Mouse (Mus musculus): ENCODE results near the gene Armh3. TPM values are rescaled to one million over a fixed set of nuclear protein-coding genes. Genes with fewer than 3 reads are reported as not detected.

The Armh3 gene
- polyA plus RNA-seq, 1 experiment = 12.3 TPM

DNA sequence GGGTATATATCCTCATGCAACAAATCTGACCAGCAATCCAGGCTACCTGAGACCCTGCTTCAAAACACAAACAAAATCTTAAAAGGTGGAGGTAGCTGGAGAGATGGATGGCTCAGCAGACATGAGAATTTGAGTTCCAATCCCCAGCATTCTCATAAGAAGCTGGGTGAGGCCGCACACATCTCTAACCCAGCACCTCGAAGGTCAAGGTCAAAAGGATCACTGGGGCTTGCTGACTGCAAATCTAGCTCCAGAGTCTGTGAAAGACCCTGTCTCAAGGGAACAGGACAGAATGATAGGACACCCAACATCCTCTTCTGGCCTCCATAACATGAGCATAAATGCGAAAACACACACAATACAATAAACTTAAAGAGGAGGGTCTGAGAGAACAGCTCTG, 7.1 kb downstream of the Armh3 start:
- DNase-seq (ENCODE audit: low read depth) = no peak

DNA sequence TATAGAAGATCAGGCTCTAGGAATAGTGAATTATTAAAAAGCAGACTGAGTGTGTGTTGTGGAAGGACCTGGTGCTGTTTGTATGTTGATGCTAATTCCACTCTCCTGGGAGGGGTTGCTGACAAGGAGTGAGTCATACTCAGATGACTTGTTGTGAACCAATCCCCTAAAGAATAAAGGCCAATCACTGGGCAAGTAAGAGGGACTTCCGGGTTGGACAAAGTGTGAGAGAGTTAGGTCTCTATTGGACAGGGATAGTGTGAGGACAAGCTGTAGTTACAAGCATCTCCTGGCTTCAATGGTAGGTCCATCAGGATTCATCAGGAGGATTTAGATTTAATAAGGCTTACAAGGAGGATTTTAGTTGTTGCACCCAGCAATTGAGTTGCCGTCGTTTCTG, 10.1 kb downstream of the Armh3 start:
- no peak for DNase-seq (ENCODE audit: low read depth)

DNA sequence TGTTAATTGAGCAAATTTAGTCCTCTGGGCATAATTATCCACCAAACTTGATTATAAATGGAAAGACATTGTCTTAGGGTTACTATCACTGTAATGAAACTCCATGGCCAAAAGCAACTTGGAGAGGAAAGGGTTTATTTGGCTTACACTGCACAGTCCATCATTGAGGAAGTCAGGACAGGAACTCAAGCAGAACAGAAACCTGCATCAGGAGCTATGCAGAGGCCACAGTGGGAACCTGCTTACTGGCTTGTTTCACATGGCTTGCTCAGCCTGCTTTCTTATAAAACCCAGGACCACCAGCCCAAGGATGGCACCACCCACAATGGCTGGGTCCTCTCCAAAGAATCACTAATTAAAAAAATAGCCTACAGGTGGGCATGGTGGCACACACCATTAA, 13.9 kb downstream of the Armh3 start:
- DNase-seq (ENCODE audit: low read depth) = no peak

- DNase-seq (ENCODE audit: low read depth) = no peak
Observed at GRCm38 (mm10) chr19:45960770-45961169, 37.5 kb downstream of the Armh3 start.

DNA sequence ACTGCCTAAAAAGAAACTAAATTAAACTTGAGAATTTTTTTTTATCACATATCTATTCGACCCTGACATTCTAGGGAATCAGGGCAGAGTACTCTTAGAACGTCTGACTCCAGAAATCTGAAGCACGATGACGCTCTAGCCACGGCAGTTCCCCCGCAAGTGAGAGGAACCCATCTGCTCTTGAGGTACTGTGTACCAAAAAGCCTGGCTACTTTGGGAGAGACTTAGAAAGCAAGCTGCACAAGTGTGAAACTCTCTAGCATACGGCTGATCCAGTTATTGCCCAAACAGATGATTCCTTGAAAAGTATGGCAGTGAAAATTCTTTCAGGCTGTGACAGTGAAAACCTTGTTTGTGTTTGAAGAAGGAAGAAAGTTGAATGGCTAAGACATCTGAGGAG, 41.6 kb downstream of the Armh3 start:
- DNase-seq (ENCODE audit: low read depth) = no peak

- DNase-seq (ENCODE audit: low read depth) = no peak
Observed at GRCm38 (mm10) chr19:45953286-45953685, 45.0 kb downstream of the Armh3 start.

- DNase-seq (ENCODE audit: low read depth) = no peak
Observed at GRCm38 (mm10) chr19:45949236-45949635, 49.1 kb downstream of the Armh3 start.

DNA sequence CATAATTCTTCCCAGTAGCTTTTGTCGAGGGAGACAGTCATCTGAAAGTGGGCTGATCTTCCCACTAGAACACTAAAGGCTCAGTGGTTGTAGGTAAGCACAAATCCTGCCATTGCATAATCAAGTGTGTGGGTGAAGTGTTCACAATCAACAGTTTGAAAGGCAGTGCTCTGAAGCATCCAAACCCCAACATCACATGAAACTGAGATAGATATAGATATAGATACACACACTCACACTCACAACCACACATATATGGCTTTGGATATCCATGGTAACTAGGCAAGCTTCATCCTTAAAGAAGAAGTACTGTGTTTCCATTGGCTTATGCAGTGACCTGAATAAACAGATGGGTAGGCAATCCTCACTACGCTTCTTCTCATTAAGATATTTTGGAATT, 50.5 kb downstream of the Armh3 start:
- DNase-seq (ENCODE audit: low read depth) = no peak

GRCm38 (mm10) chr19:45947286-45947685, 51.0 kb downstream of the Armh3 start:
- no peak for DNase-seq (ENCODE audit: low read depth)

DNA sequence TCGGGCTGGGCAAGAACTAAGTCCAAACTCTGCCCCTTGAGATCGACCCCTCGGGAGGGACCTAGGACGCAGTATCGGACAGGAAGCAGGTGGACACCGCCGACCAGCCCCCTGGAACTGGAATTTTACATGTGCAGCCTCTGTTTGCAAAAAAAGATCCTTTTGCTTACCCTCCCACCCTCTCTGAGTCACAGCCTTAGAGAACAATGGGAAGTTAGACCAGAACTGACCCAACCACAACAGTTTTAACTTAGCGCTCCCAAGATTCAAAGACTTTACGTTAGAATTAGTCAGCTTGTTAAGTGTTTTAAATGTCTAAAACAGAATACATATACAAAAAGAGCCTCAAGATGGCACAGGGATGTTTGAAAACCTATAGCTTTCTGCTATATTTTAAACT, 51.7 kb downstream of the Armh3 start:
- no peak for DNase-seq (ENCODE audit: low read depth)

GRCm38 (mm10) chr19:45945986-45946385, 52.3 kb downstream of the Armh3 start:
- no peak for DNase-seq (ENCODE audit: low read depth)

GRCm38 (mm10) chr19:45943758-45944157, 54.5 kb downstream of the Armh3 start:
- DNase-seq (ENCODE audit: low read depth) = no peak

DNA sequence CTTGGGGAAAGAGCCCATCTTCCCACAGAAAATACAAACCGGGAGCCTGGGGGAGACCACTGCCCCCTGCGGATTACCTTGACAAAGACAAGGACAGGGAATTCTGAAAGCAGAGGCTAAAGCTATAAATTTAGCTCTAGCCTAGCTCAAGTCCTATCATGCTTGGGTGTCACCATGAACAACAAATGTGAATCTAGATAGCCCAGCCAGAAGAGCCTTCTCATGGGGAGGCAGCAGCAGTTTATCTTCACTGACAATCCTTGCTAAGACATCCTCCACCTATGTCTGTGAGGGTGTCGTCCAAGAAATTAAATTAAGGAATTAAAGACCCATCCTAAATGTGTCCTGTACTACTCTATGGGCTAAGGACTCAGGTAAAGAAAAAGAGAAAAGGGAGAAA, 60.2 kb downstream of the Armh3 start:
- no peak for DNase-seq (ENCODE audit: low read depth)

DNA sequence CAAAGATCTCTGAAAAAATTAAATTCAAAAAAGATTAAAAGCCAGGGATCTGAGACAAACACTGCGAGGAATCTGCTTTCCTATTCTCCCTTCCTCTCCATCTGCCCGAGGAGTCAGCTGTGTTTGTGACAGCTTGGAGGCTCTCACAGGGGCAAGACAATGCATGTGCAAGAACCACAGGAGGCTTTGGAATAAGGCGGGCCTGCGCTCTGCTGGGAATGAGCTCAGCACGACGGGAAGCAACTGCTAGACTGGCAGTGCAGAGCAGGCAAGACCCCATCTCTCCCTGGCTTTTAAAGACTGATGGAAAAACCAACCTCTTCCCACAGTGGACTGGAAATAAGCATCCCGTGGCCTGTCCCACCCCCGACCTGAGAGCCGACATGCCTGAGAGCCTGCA, 60.8 kb downstream of the Armh3 start:
- DNase-seq (ENCODE audit: low read depth) = no peak

DNA sequence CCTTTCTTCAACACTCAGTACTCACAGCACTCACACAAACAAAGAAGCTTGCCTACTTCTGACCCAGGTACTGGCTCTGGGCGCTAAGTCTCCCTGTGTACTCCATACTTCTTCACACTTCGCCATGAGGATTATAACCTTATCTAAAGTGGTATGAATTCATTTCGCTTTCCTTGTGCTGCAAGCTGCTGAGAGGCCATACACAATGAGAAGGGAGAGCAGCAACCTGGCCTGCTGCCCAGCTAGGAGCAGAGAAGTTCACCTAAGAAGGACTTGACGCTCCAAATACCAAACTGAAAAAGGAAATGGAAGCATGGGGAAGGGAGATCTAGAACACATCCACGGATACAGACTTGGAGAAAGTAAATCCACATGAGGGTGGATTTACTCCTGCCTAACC, 71.1 kb downstream of the Armh3 start:
- DNase-seq (ENCODE audit: low read depth) = no peak

DNA sequence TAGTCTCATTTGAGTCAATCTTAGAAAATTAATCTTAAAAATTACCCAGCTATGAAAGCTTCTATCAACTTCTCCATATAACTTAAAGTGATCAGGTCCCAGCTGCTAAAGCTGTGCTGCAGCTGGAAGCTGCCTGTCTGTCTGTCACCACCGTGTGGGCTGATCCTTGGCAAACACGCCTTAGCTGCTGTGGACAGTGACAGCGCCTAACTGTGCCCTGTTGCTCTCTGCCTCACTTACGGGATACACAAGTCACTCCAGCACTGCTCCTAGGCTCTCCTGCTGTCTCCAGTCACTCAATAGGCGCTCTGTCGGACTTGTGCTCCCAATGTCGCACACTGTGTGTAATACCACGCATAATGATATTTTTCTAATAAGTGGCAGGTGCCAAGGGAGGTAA, 71.9 kb downstream of the Armh3 start:
- DNase-seq (ENCODE audit: low read depth) = no peak

DNA sequence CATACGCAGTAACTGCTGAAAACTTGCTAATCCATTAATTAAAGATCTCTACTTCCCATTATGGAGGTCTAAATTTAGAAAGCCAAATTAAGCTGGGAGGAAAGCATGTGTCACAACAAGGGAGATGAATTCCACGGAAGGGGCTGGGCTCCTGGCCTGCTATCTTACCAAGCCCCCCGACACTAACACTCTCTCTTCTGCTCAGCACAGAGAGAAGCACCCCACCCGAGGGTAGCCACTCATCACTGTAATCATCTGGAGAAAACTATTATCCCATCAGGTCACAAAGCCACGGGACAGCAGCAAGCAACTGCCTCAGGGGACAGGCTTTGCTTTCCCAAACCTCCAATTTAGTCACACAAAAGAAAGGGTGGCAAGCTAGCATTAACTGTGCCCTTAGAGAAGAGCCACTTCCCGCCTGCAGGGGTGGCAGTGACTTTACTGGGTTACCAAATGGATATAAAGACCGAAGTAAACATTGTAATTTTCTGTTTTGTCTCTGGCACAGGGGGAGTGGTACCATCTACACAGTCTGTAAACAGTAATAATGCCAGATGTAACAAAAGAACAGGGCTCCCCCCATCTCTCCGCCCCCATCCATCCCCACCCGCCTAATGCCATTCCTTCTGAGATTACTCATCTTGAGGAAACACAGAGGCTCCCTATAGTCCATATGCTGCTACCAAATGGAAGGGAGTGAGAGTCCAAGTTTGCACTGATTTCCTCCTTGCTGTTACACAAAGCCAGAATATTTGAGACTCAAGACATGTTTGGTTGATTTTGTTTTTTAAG, 77.8 kb downstream of the Armh3 start:
- DNase-seq (ENCODE audit: low read depth) = no peak

- no peak for DNase-seq (ENCODE audit: low read depth)
Observed at GRCm38 (mm10) chr19:45918406-45918805, 79.9 kb downstream of the Armh3 start.

DNA sequence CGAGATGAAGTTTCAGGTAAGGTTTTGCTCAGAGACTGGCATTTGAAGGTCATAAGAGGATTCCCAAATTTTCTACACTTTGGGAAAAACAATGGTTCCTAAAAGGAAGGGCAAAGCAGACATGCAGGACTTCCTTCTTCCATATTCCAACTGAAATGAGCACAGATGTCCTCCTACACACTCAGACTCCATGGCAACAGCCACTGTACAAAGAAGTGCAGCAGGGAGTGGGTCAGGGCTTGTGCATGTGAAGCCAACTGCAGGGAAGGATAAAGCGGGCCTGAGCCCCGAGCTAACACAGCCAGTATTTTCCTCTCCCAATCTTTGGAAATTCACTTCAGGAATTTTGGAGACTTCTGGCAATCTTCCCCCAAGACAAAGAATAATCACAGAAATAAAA, 80.4 kb downstream of the Armh3 start:
- DNase-seq (ENCODE audit: low read depth) = no peak

DNA sequence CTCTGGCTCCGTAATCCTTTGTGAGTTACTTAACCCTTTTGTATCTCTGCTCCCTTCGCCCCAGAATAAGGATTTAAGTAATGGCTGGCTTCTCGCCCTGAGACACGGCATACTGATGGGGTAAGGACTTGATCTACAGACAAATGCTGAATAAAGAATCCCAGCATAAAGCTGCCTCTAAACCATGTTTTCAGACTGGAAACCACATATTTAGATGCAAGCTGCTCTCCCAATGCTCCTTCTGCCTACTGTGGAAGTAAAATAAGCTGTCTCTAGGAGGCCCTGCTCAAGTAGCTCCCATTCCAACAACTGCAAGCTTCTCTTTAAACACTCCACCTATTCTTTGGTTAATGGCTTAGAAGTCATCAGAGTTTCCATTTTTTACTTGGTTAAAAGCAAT, 81.8 kb downstream of the Armh3 start:
- no peak for DNase-seq (ENCODE audit: low read depth)

DNA sequence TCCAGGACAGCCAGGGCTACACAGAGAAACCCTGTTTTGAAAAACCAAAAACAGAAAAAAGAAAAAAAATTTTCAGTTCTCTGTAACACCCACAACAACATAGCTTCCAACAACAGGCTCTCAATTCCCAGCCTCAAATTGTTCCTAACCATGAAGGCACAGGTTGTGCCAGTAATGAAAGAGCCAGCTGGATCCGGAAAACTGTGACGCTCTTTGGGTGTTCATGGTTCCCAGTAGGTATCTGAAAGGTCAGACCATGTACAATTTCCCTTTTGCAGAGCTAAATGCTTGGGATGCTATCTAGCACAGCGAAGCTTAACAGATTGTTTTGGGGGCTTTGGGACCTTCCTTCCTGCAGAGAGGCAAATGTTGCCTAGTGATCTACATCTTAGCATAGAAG, 82.3 kb downstream of the Armh3 start:
- DNase-seq (ENCODE audit: low read depth) = no peak

DNA sequence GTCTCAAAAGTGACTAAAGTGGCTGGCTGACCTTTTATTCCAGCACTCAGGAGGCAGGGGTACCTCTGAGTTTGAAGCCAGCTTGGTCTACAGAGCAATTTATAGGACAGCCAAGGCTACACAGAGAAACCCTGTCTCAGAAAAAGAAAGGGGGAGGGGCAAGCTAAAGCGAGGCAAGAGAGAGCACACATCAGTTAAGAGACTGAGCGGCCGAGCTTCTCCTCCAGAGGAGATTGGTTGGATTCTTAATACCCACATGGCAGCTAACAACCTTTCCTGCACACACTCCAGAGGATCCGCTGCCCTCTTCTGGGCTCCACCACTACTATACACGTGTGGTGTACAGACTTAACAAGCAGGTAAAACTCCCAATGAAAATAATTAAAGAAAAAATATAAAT, 85.3 kb downstream of the Armh3 start:
- DNase-seq (ENCODE audit: low read depth) = no peak

DNA sequence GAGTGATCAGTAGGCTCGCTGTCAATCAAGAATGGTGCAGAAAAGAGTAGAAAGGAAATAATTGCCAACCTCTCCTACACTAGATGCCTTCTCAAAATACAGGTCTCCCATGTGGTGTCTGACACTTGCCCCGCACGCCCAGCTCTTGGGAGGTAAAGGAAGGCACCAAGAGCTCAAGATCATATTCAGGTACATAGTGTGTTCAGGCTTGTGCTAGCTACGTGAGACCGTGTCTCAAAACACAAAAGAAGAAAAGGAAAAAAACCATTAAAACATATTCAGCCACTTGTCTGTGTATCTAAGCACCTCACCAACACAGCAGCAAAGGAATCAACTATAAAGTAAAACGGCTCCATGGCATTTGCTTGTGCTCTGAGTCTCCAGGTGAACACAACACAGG, 85.9 kb downstream of the Armh3 start:
- no peak for DNase-seq (ENCODE audit: low read depth)

Measured in gonadal fat pad, adult 2 months (tissue).